Mouse (Mus musculus): ENCODE measurements around the gene Lix1. TPM values are rescaled to one million over a fixed set of nuclear protein-coding genes. Genes with fewer than 3 reads are reported as not detected.
A peak's percentile ranks its signal among the peaks of the same experiment; 100 is the strongest.

Gene Lix1
- polyA plus RNA-seq, 1 experiment from 2014 or later, result 34.1 TPM

- Histone ChIP-seq H3K4me1 (0 out of 2 replicates have a peak, but pooled peaks cover 7% of the 10 kb centered on the region), H3K4me2 (replicated peaks) (no peak overlapping the region), H3K9ac (replicated peaks) (no peak overlapping the region), H3K9me3 (no peaks in the 10 kb centered on the region), H3K27me3 (no peaks in the 10 kb centered on the region), H3K27ac (replicated peaks) (peak overlapping the region; percentile 4; the same call in 1 of the 2 replicates), H3K36me3 (no peaks in the 10 kb centered on the region), H3K4me3 (no peak overlapping the region)
- ATAC-seq (replicated peaks), result peak; percentile 53
- 9% methylated on average over 4 of the region's 4 CpGs for WGBS
Observed at GRCm38 (mm10) chr17:17425308-17425813, 22.9 kb downstream of the Lix1 start.

GRCm38 (mm10) chr17:17425906-17426305 lies 23.4 kb downstream of the Lix1 start:
- Histone ChIP-seq H3K36me3 (no peaks in the 10 kb centered on the region), H3K4me1 (0 out of 2 replicates have a peak, but pooled peaks cover 7% of the 10 kb centered on the region), H3K9me3 (no peaks in the 10 kb centered on the region), H3K4me3 (no peak overlapping the region), H3K27ac (replicated peaks) (no peak overlapping the region), H3K27me3 (no peaks in the 10 kb centered on the region), H3K4me2 (replicated peaks) (no peak overlapping the region), H3K9ac (replicated peaks) (no peak overlapping the region)
- ATAC-seq (replicated peaks), result no peak
- 54% methylated on average over 3 of the region's 3 CpGs for WGBS

- Histone ChIP-seq H3K27ac (replicated peaks) (no peak overlapping the region), H3K9me3 (no peaks in the 10 kb centered on the region), H3K4me3 (no peak overlapping the region), H3K9ac (replicated peaks) (no peak overlapping the region), H3K4me1 (peaks cover 12% of the 10 kb centered on the region), H3K36me3 (no peaks in the 10 kb centered on the region), H3K27me3 (no peaks in the 10 kb centered on the region), H3K4me2 (replicated peaks) (no peak overlapping the region)
- no peak for ATAC-seq (replicated peaks)
- WGBS, result 79% methylated on average over 2 of the region's 2 CpGs
Observed at GRCm38 (mm10) chr17:17428888-17429287, 26.4 kb downstream of the Lix1 start.

GRCm38 (mm10) chr17:17433679-17434078 lies 31.2 kb downstream of the Lix1 start:
- Histone ChIP-seq H3K9me3 (no peaks in the 10 kb centered on the region), H3K4me3 (no peak overlapping the region), H3K9ac (replicated peaks) (no peak overlapping the region), H3K27me3 (no peaks in the 10 kb centered on the region), H3K4me1 (peaks cover 5% of the 10 kb centered on the region), H3K27ac (replicated peaks) (peak overlapping the region; percentile 34), H3K36me3 (no peaks in the 10 kb centered on the region), H3K4me2 (replicated peaks) (no peak overlapping the region)
- 32% methylated on average over 4 of the region's 4 CpGs for WGBS
- ATAC-seq (replicated peaks), result no peak

GRCm38 (mm10) chr17:17438576-17439191 lies 36.2 kb downstream of the Lix1 start:
- ATAC-seq (replicated peaks), result no peak
- H3K36me3 ChIP-seq, result no peaks in the 10 kb centered on the region
- no peak overlapping the region for H3K4me3 ChIP-seq
- no peak overlapping the region for H3K9ac ChIP-seq (replicated peaks)
- 0 out of 2 replicates have a peak overlapping the region, but pooled peaks have one; percentile 19 for H3K27ac ChIP-seq (replicated peaks)
- no peaks in the 10 kb centered on the region for H3K27me3 ChIP-seq
- no peaks in the 10 kb centered on the region for H3K9me3 ChIP-seq
- H3K4me2 ChIP-seq (replicated peaks), result no peak overlapping the region
- H3K4me1 ChIP-seq, result peaks cover 9% of the 10 kb centered on the region

- no peaks in the 10 kb centered on the region for H3K9me3 ChIP-seq
- peaks cover 8% of the 10 kb centered on the region for H3K4me1 ChIP-seq
- WGBS, result 15% methylated on average over 4 of the region's 4 CpGs
- peak; percentile 64; the same call in 1 of the 2 replicates for ATAC-seq (replicated peaks)
- H3K36me3 ChIP-seq, result no peaks in the 10 kb centered on the region; the same call in 1 of the 2 replicates
- H3K27ac ChIP-seq (replicated peaks), result peak overlapping the region; percentile 44
- H3K4me2 ChIP-seq (replicated peaks), result no peak overlapping the region
- H3K9ac ChIP-seq (replicated peaks), result no peak overlapping the region
- H3K4me3 ChIP-seq, result no peak overlapping the region
- H3K27me3 ChIP-seq, result no peaks in the 10 kb centered on the region
Observed at GRCm38 (mm10) chr17:17441876-17442498, 39.5 kb downstream of the Lix1 start.

GRCm38 (mm10) chr17:17444297-17444886 lies 41.9 kb downstream of the Lix1 start:
- Histone ChIP-seq H3K4me1 (peaks cover 19% of the 10 kb centered on the region), H3K9me3 (no peaks in the 10 kb centered on the region), H3K27me3 (no peaks in the 10 kb centered on the region), H3K4me3 (no peak overlapping the region), H3K9ac (replicated peaks) (no peak overlapping the region), H3K36me3 (no peaks in the 10 kb centered on the region; the same call in 1 of the 2 replicates), H3K27ac (replicated peaks) (no peak overlapping the region), H3K4me2 (replicated peaks) (no peak overlapping the region)
- ATAC-seq (replicated peaks), result no peak
- WGBS, result 88% methylated on average over 3 of the region's 3 CpGs

GRCm38 (mm10) chr17:17446683-17447082 lies 44.2 kb downstream of the Lix1 start:
- ATAC-seq (replicated peaks), result no peak
- no peak overlapping the region for H3K27ac ChIP-seq (replicated peaks)
- no peak overlapping the region for H3K4me2 ChIP-seq (replicated peaks)
- H3K4me1 ChIP-seq, result peaks cover 27% of the 10 kb centered on the region
- no peak overlapping the region for H3K4me3 ChIP-seq
- no peaks in the 10 kb centered on the region for H3K9me3 ChIP-seq
- H3K9ac ChIP-seq (replicated peaks), result no peak overlapping the region
- no peaks in the 10 kb centered on the region for H3K27me3 ChIP-seq
- WGBS, result 97% methylated on average over 3 of the region's 3 CpGs
- H3K36me3 ChIP-seq, result no peaks in the 10 kb centered on the region; the same call in 1 of the 2 replicates

GRCm38 (mm10) chr17:17447821-17448220 lies 45.3 kb downstream of the Lix1 start:
- Histone ChIP-seq H3K4me1 (peaks cover 20% of the 10 kb centered on the region), H3K27ac (replicated peaks) (no peak overlapping the region), H3K4me3 (no peak overlapping the region), H3K9ac (replicated peaks) (no peak overlapping the region), H3K4me2 (replicated peaks) (no peak overlapping the region), H3K36me3 (no peaks in the 10 kb centered on the region; the same call in 1 of the 2 replicates), H3K9me3 (no peaks in the 10 kb centered on the region), H3K27me3 (no peaks in the 10 kb centered on the region)
- 70% methylated on average over 5 of the region's 5 CpGs for WGBS
- ATAC-seq (replicated peaks), result 0 out of 2 replicates have a peak, but pooled peaks have one; percentile 23

- H3K36me3 ChIP-seq, result no peaks in the 10 kb centered on the region; the same call in 1 of the 2 replicates
- peak overlapping the region; percentile 34 for H3K9ac ChIP-seq (replicated peaks)
- peaks cover 20% of the 10 kb centered on the region for H3K4me1 ChIP-seq
- ATAC-seq (replicated peaks), result peak; percentile 88
- H3K9me3 ChIP-seq, result no peaks in the 10 kb centered on the region
- H3K4me2 ChIP-seq (replicated peaks), result peak overlapping the region; percentile 45
- 8% methylated on average over 17 of the region's 17 CpGs for WGBS
- H3K4me3 ChIP-seq, result peak overlapping the region; percentile 32
- peak overlapping the region; percentile 66 for H3K27ac ChIP-seq (replicated peaks)
- no peaks in the 10 kb centered on the region for H3K27me3 ChIP-seq
Observed at GRCm38 (mm10) chr17:17448737-17449440, 46.4 kb downstream of the Lix1 start.

GRCm38 (mm10) chr17:17449441-17449770 lies 46.9 kb downstream of the Lix1 start:
- Histone ChIP-seq H3K9ac (replicated peaks) (peak overlapping the region; percentile 34; the same call in 1 of the 2 replicates), H3K4me2 (replicated peaks) (peak overlapping the region; percentile 45), H3K4me3 (peak overlapping the region; percentile 32), H3K27ac (replicated peaks) (peak overlapping the region; percentile 66), H3K4me1 (peaks cover 20% of the 10 kb centered on the region), H3K9me3 (no peaks in the 10 kb centered on the region), H3K36me3 (peaks cover 2% of the 10 kb centered on the region), H3K27me3 (no peaks in the 10 kb centered on the region)
- WGBS, result 4% methylated on average over 5 of the region's 5 CpGs
- ATAC-seq (replicated peaks), result peak; percentile 39; the same call in 1 of the 2 replicates
